ENCODE assay signal across 8 mouse cellular contexts in genomic region chr2:75137133-75137982, GRCm38 (mm10).
DNase-seq lines count a peak whose midpoint lies in the region; ATAC-seq and TF ChIP-seq lines count a peak whose summit lies in the region.

No protein-coding gene starts in this region.

- no peak for ATAC-seq in forebrain, embryonic 15.5 days (replicated peaks)
- ATAC-seq in midbrain, embryonic 15.5 days (replicated peaks): peak; percentile 45

- in situ Hi-C loops in ES-E14 (cut with MboI; ENCODE audit: low sequenced_read_pairs in 2 of 2, unreplicated experiment in 2 of 2): no loop called here

- no peak overlapping the region for H3K9ac ChIP-seq in ES-E14 (ENCODE audit: insufficient read depth, low read depth, low read length, poor library complexity, severe bottlenecking)
- peak overlapping the region; percentile 31 for H3K9ac ChIP-seq in forebrain, embryonic 15.5 days (replicated peaks)
- peak overlapping the region; percentile 44 for H3K9ac ChIP-seq in midbrain, embryonic 15.5 days

- WGBS in forebrain, embryonic 15.5 days: 2% methylated on average over 42 of the region's 42 CpGs
- WGBS in midbrain, embryonic 15.5 days: under 1% methylated on average over 42 of the region's 42 CpGs

- H3K27ac ChIP-seq in ES-E14 (ENCODE audit: insufficient read depth, low read depth, low read length, poor library complexity, severe bottlenecking): no peak overlapping the region
- no peak overlapping the region for H3K27ac ChIP-seq in forebrain, embryonic 15.5 days (replicated peaks)
- no peak overlapping the region for H3K27ac ChIP-seq in midbrain, embryonic 15.5 days

- H3K27me3 ChIP-seq in forebrain, embryonic 15.5 days: peaks cover 71% of the 10 kb centered on the region
- peaks cover 61% of the 10 kb centered on the region for H3K27me3 ChIP-seq in midbrain, embryonic 15.5 days (replicated peaks)

- H3K4me3 ChIP-seq in ES-E14 (ENCODE audit: insufficient read depth in 1 of 2, low read depth in 1 of 2, low read length in 2 of 2, poor library complexity in 1 of 2, severe bottlenecking in 1 of 2): peak overlapping the region; percentile 48 to 54
- H3K4me3 ChIP-seq in forebrain, embryonic 15.5 days: peak overlapping the region; percentile 36
- peak overlapping the region; percentile 41 for H3K4me3 ChIP-seq in midbrain, embryonic 15.5 days

- H3K4me2 ChIP-seq in forebrain, embryonic 15.5 days (replicated peaks): peak overlapping the region; percentile 59
- H3K4me2 ChIP-seq in midbrain, embryonic 15.5 days: peak overlapping the region; percentile 88

- H3K9me3 ChIP-seq in ES-E14 (ENCODE audit: control insufficient read depth, insufficient read depth, low read depth, low read length): no peaks in the 10 kb centered on the region
- no peaks in the 10 kb centered on the region for H3K9me3 ChIP-seq in forebrain, embryonic 15.5 days
- H3K9me3 ChIP-seq in midbrain, embryonic 15.5 days: no peaks in the 10 kb centered on the region

- H3K36me3 ChIP-seq in ES-E14 (ENCODE audit: control insufficient read depth, insufficient read depth, low read length, poor library complexity, severe bottlenecking): no peaks in the 10 kb centered on the region
- H3K36me3 ChIP-seq in forebrain, embryonic 15.5 days: no peaks in the 10 kb centered on the region
- no peaks in the 10 kb centered on the region for H3K36me3 ChIP-seq in midbrain, embryonic 15.5 days (replicated peaks)

- DNase-seq in cerebellum, adult 9-11 months: peak; percentile 3
- DNase-seq in cerebellum, adult 11 months: no peak
- no peak for DNase-seq in ES-E14 (ENCODE audit: low read depth, low spot score)
- DNase-seq in kidney, adult 8-10 months: peak; percentile 40 to 48
- DNase-seq in layer of hippocampus, postnatal 10 days (ENCODE audit: low spot score in 2 of 2): no peak
- DNase-seq in left cerebral cortex, adult 18-20 months (ENCODE audit: low spot score in 2 of 2): no peak

- peaks cover 0 to 2% of the 10 kb centered on the region in 2 experiments; a peak in 1 of 4 replicates for H3K4me1 ChIP-seq in ES-E14 (ENCODE audit: control insufficient read depth in 2 of 2, insufficient read depth in 2 of 2, low read length in 2 of 2, poor library complexity in 1 of 2)
- H3K4me1 ChIP-seq in forebrain, embryonic 15.5 days: peaks cover 11% of the 10 kb centered on the region
- peaks cover 20% of the 10 kb centered on the region for H3K4me1 ChIP-seq in midbrain, embryonic 15.5 days

TF ChIP-seq in ES-E14, 5 proteins besides CTCF, POLR2A, EP300 and RAD21:
- TF ChIP-seq HCFC1 (IDR thresholded peaks at IDR 0.05; ENCODE audit: borderline replicate concordance, insufficient read depth, low read length) (no peak), MAFK (IDR thresholded peaks at IDR 0.05; ENCODE audit: insufficient read depth, low read depth, low read length) (no peak), ZC3H11A (IDR thresholded peaks at IDR 0.05; ENCODE audit: borderline replicate concordance, low read depth, low read length) (no peak), CHD2 (IDR thresholded peaks at IDR 0.05; ENCODE audit: low read depth, low read length) (no peak), ZNF384 (IDR thresholded peaks at IDR 0.05; ENCODE audit: low read depth, low read length) (no peak)

Comparison
In these comparisons a context has a peak if more than half of its experiments do, and no peak if none do; other contexts are left out.
1. DNase-seq: peak in cerebellum, adult 9-11 months (single experiment) and kidney, adult 8-10 months (2 of 2); none in cerebellum, adult 11 months (single experiment), ES-E14 (single experiment), layer of hippocampus, postnatal 10 days (0 of 2) and left cerebral cortex, adult 18-20 months (0 of 2).
2. Peak in every context shown above with its lines, with median percentiles within 50 percentile points of each other: H3K4me3 ChIP-seq.